Mouse (Mus musculus): ENCODE data around the gene Cyp3a59. TPM values are rescaled to one million over a fixed set of nuclear protein-coding genes. Genes with fewer than 3 reads are reported as not detected.
"Not testable (repeated sequence)": the region's sequence is repeated elsewhere in the genome, so short reads cannot be mapped to it uniquely, and the experiment has no call there.

Cyp3a59 gene
- total RNA-seq (2021) = not detected

DNA sequence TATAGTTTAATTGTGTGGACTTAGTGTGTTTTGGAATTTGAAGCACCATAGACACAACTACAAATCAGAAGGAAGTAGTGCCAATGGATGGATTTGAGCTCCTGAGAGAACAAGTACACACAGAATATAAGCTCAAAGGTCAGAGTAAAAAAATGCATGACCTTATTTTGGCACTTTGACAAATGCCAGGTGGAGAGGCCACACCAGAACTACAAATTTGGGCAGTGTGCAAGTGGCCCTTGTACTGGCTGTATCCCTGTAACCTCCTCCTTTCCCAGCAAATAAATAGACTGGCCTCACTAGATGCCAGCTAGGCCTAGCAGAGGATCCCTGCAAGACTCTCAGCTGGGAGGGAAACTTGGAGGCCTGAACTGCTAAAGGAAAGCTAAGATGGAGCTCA lies at the start of gene Cyp3a59:
Gene Cyp3a59, plus strand, starts transcription at position 313 of the 400 bp plus-strand sequence.
- DNase-seq (ENCODE audit: extremely low spot score in 1 of 2, low spot score in 2 of 2); intact Hi-C loops (cut with DNase I): not testable (repeated sequence)

GRCm38 (mm10) chr5:146070099-146070498 lies 9.0 kb upstream of the Cyp3a59 start:
- no peak for DNase-seq (ENCODE audit: extremely low spot score in 1 of 2, low spot score in 2 of 2)
- intact Hi-C loops (cut with DNase I) = no loop called here

DNA sequence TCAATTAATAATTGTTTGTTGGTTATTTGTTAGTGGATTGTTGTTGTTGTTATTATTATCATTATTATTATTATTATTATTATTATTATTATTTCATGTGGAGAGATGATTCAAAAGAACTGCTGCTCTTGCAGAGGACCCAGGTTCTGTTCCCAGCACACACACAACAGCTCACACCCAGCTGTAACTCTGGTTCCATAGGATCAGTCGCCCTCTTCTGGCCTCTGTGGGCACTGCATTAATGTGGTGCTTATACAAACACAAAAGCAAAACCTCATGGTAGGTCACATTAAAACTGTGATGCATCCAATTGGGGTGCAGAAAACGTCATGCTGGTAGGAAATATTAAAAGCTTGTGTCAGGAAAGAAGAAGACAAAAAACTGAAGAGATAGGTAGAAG lies 68.8 kb downstream of the Cyp3a59 start:
- intact Hi-C loops (cut with DNase I) = no loop called here
- no peak for DNase-seq (ENCODE audit: extremely low spot score in 1 of 2, low spot score in 2 of 2)

DNA sequence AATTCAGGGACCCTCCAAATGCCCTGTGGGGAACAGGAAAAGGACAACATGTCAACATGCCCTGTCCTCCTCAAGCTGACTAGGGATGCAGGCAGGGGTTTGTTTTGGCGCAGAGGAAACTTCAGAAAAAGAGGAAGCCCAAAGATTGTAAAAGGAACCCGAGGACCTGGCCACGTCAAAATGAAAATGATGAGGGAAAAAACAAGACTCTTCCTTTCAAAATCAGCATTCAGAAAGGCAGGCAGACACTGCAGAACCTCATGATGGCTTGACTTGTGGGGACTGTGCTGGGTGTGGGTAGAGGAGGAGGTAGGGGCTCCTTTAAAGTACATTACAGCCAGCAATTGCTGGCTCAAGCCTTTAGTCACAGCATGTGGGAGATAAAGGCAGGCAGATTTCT lies 71.4 kb downstream of the Cyp3a59 start:
- intact Hi-C loops (cut with DNase I) = no loop called here
- no peak for DNase-seq (ENCODE audit: extremely low spot score in 1 of 2, low spot score in 2 of 2)

- DNase-seq (ENCODE audit: extremely low spot score in 1 of 2, low spot score in 2 of 2) = peak in 1 of 2 experiments; percentile 26
- intact Hi-C loops (cut with DNase I) = not testable (repeated sequence)
Observed at GRCm38 (mm10) chr5:146158326-146158725, 79.3 kb downstream of the Cyp3a59 start.

- intact Hi-C loops (cut with DNase I); DNase-seq (ENCODE audit: extremely low spot score in 1 of 2, low spot score in 2 of 2): not testable (repeated sequence)
Observed at GRCm38 (mm10) chr5:146160439-146160838, 81.4 kb downstream of the Cyp3a59 start, which contains the start of gene Gm5565. Gene Gm5565, minus strand, starts transcription at chr5:146160539.

Other genes with a start within 250 kb of the Cyp3a59 start
- not detected for gene Cyp3a11, start 199.3 kb upstream of the Cyp3a59 start, total RNA-seq (2021)
- not detected for gene Cyp3a25, start 69.6 kb upstream of the Cyp3a59 start, total RNA-seq (2021)
- gene Gm5565, start 81.3 kb downstream of the Cyp3a59 start, total RNA-seq (2021) = not detected
- not detected for gene Gm6309, start 91.5 kb downstream of the Cyp3a59 start, total RNA-seq (2021)
- gene 1700001J03Rik, start 106.0 kb downstream of the Cyp3a59 start, total RNA-seq (2021) = under 1 TPM in 1 of 2 experiments, not detected in 1; 0.47 TPM
- gene Rnf6, start 142.3 kb downstream of the Cyp3a59 start, total RNA-seq (2021) = 10 to 100 TPM; 39.3 to 39.9 TPM
- gene Cdk8, start 152.0 kb downstream of the Cyp3a59 start, total RNA-seq (2021) = 10 to 100 TPM; 45.8 to 49.5 TPM